ENCODE assay signal across 29 mouse cellular contexts in genomic region chr1:165013428-165013827, GRCm38 (mm10).
A peak's percentile ranks its signal among the peaks of the same experiment; 100 is the strongest.
DNase-seq lines count a peak whose midpoint lies in the region; ATAC-seq and TF ChIP-seq lines count a peak whose summit lies in the region.
"Had no signal": no experiment of that assay in that cellular context is flagged by ENCODE, and none has a peak within 500 bp of the region (broad histone marks: within the 10 kb centered on the region; RNA-seq: fewer than 3 reads in every experiment).

No protein-coding gene starts in this region.

- TF ChIP-seq POLR2A in thymus, adult 2 months (IDR thresholded peaks at IDR 0.05; ENCODE audit: control insufficient read depth, extremely low read depth, insufficient read depth, low read length, poor library complexity): no peak

- H3K27ac ChIP-seq in midbrain, embryonic 11.5 days (ENCODE audit: low read depth, low read length): no peak overlapping the region
- no peak overlapping the region for H3K27ac ChIP-seq in thymus, adult 2 months (ENCODE audit: control insufficient read depth, insufficient read depth, low read length)
- H3K27ac ChIP-seq: embryonic facial prominence, embryonic 10.5 days; embryonic facial prominence, embryonic 13.5 days; forebrain, embryonic 12.5 days; forebrain, embryonic 15.5 days; gastrocnemius, adult 2 months; heart, embryonic 10.5 days; heart, embryonic 13.5 days; hindbrain, embryonic 12.5 days; hindbrain, embryonic 15.5 days; intestine, embryonic 15.5 days had no signal

- TF ChIP-seq CTCF in thymus, adult 2 months (IDR thresholded peaks at IDR 0.05; ENCODE audit: borderline replicate concordance, control insufficient read depth, extremely low read depth, insufficient read depth, low read length, poor library complexity): no peak

- 85% methylated on average over 2 of the region's 2 CpGs for WGBS in midbrain, embryonic 11.5 days
- 46% methylated on average over 2 of the region's 2 CpGs for WGBS in thymus, adult 2 months

- no peaks in the 10 kb centered on the region for H3K9me3 ChIP-seq in midbrain, embryonic 11.5 days (ENCODE audit: control insufficient read depth, low read length)
- H3K9me3 ChIP-seq: embryonic facial prominence, embryonic 10.5 days; embryonic facial prominence, embryonic 13.5 days; forebrain, embryonic 12.5 days; forebrain, embryonic 15.5 days; heart, embryonic 10.5 days; heart, embryonic 13.5 days; hindbrain, embryonic 12.5 days; hindbrain, embryonic 15.5 days; intestine, embryonic 15.5 days had no signal

- H3K4me2 ChIP-seq in midbrain, embryonic 11.5 days: no peak overlapping the region
- H3K4me2 ChIP-seq: embryonic facial prominence, embryonic 13.5 days; forebrain, embryonic 12.5 days; forebrain, embryonic 15.5 days; heart, embryonic 13.5 days; hindbrain, embryonic 12.5 days; hindbrain, embryonic 15.5 days; intestine, embryonic 15.5 days had no signal

- peak; percentile 57 for ATAC-seq in granulocyte monocyte progenitor cell, adult 5-6 weeks (replicated peaks; ENCODE audit: poor library complexity, severe bottlenecking)
- ATAC-seq in megakaryocyte, adult 5-6 weeks (ENCODE audit: poor library complexity, severe bottlenecking): peak; percentile 54
- ATAC-seq in midbrain, embryonic 11.5 days (ENCODE audit: low FRiP score): no peak
- ATAC-seq: forebrain, embryonic 15.5 days; intestine, embryonic 15.5 days had no signal

- H3K4me3 ChIP-seq in midbrain, embryonic 11.5 days (ENCODE audit: low read depth, low read length): no peak overlapping the region
- no peak overlapping the region for H3K4me3 ChIP-seq in thymus, adult 2 months (ENCODE audit: control insufficient read depth, insufficient read depth, low read length)
- H3K4me3 ChIP-seq: embryonic facial prominence, embryonic 10.5 days; embryonic facial prominence, embryonic 13.5 days; erythroblast, embryonic 14.5 days; forebrain, embryonic 12.5 days; forebrain, embryonic 15.5 days; gastrocnemius, adult 2 months; heart, embryonic 10.5 days; heart, embryonic 13.5 days; hindbrain, embryonic 12.5 days; hindbrain, embryonic 15.5 days; intestine, embryonic 15.5 days had no signal

- peaks cover 6% of the 10 kb centered on the region for H3K4me1 ChIP-seq in midbrain, embryonic 11.5 days (ENCODE audit: control insufficient read depth, insufficient read depth, low read length)
- H3K4me1 ChIP-seq in thymus, adult 2 months (replicated peaks; ENCODE audit: control insufficient read depth, insufficient read depth, low read length): no peaks in the 10 kb centered on the region
- H3K4me1 ChIP-seq: embryonic facial prominence, embryonic 10.5 days; embryonic facial prominence, embryonic 13.5 days had no signal

- no peaks in the 10 kb centered on the region for H3K36me3 ChIP-seq in midbrain, embryonic 11.5 days (ENCODE audit: control insufficient read depth, insufficient read depth, low read length)
- H3K36me3 ChIP-seq in thymus, adult 2 months (ENCODE audit: control insufficient read depth, insufficient read depth, low read length): no peaks in the 10 kb centered on the region
- H3K36me3 ChIP-seq: embryonic facial prominence, embryonic 10.5 days; embryonic facial prominence, embryonic 13.5 days; forebrain, embryonic 12.5 days; forebrain, embryonic 15.5 days; heart, embryonic 10.5 days; heart, embryonic 13.5 days; hindbrain, embryonic 12.5 days; hindbrain, embryonic 15.5 days; intestine, embryonic 15.5 days had no signal

- H3K27me3 ChIP-seq in midbrain, embryonic 11.5 days (ENCODE audit: control insufficient read depth, insufficient read depth, low read length): no peaks in the 10 kb centered on the region
- no peaks in the 10 kb centered on the region; the same call in 1 of the 2 replicates for H3K27me3 ChIP-seq in thymus, adult 2 months (ENCODE audit: control insufficient read depth, insufficient read depth, low read length)
- H3K27me3 ChIP-seq: embryonic facial prominence, embryonic 13.5 days; forebrain, embryonic 12.5 days; forebrain, embryonic 15.5 days; heart, embryonic 13.5 days; hindbrain, embryonic 12.5 days; hindbrain, embryonic 15.5 days; intestine, embryonic 15.5 days had no signal

- DNase-seq in 416B (ENCODE audit: low read depth): peak; percentile 8
- DNase-seq in CD4-positive, CD25-positive, alpha-beta regulatory T cell, adult 2 months (ENCODE audit: low read depth, low spot score): peak; percentile 21
- no peak for DNase-seq in cerebellum, postnatal 14 days
- no peak for DNase-seq in midbrain, embryonic 11.5 days (ENCODE audit: low spot score, missing footprints)
- no peak for DNase-seq in thymus, adult 2 months
- DNase-seq: adrenal gland, adult 8-10 months; adrenal gland, postnatal 25 days; cerebellum, adult 18-20 months; cerebellum, adult 9-10 months; cerebellum, postnatal 25 days; embryo, embryonic 11 days; gastrocnemius, adult 2 months; gastrocnemius, postnatal 14 days; heart, adult 18-20 months; heart, postnatal 14 days; heart, postnatal 4 days; kidney, adult 11 months had no signal

- H3K9ac ChIP-seq in midbrain, embryonic 11.5 days (ENCODE audit: low read length): no peak overlapping the region
- H3K9ac ChIP-seq: embryonic facial prominence, embryonic 13.5 days; forebrain, embryonic 12.5 days; forebrain, embryonic 15.5 days; heart, embryonic 13.5 days; hindbrain, embryonic 12.5 days; hindbrain, embryonic 15.5 days; intestine, embryonic 15.5 days had no signal

Comparison
In these comparisons a context has a peak if more than half of its experiments do, and no peak if none do; other contexts are left out.
1. DNase-seq: peak in 416B (single experiment) and CD4-positive, CD25-positive, alpha-beta regulatory T cell, adult 2 months (single experiment); none in cerebellum, postnatal 14 days (0 of 2), midbrain, embryonic 11.5 days (single experiment) and thymus, adult 2 months (single experiment).